9 mouse cellular contexts compared by ENCODE assay signal in genomic region chr5:34547410-34547809, GRCm38 (mm10). TPM values are rescaled to one million over a fixed set of nuclear protein-coding genes. Genes with fewer than 3 reads are reported as not detected.
DNase-seq lines count a peak whose midpoint lies in the region; ATAC-seq and TF ChIP-seq lines count a peak whose summit lies in the region.
"Had no signal": no experiment of that assay in that cellular context is flagged by ENCODE, and none has a peak within 500 bp of the region (broad histone marks: within the 10 kb centered on the region; RNA-seq: fewer than 3 reads in every experiment).

No protein-coding gene starts in this region.

- no peak overlapping the region for H3K27ac ChIP-seq in hindbrain, embryonic 11.5 days (ENCODE audit: low read depth, low read length)
- no peak overlapping the region for H3K27ac ChIP-seq in hindbrain, embryonic 12.5 days
- no peak overlapping the region for H3K27ac ChIP-seq in lung, postnatal 0 days (ENCODE audit: low read length)
- H3K27ac ChIP-seq in neural tube, embryonic 15.5 days (replicated peaks), result no peak overlapping the region
- H3K27ac ChIP-seq in forebrain, embryonic 11.5 days (ENCODE audit: low read depth, low read length), result no peak overlapping the region
- H3K27ac ChIP-seq: neural tube, embryonic 13.5 days had no signal

- peak; percentile 76 for TF ChIP-seq CTCF in lung, postnatal 0 days (IDR thresholded peaks at IDR 0.05)

- TF ChIP-seq EP300 in lung, postnatal 0 days (IDR thresholded peaks at IDR 0.05), result no peak

- no peak overlapping the region for H3K4me3 ChIP-seq in hindbrain, embryonic 11.5 days (ENCODE audit: low read depth, low read length)
- H3K4me3 ChIP-seq in hindbrain, embryonic 12.5 days, result no peak overlapping the region
- H3K4me3 ChIP-seq in lung, postnatal 0 days (ENCODE audit: low read depth, low read length), result no peak overlapping the region
- H3K4me3 ChIP-seq in neural tube, embryonic 15.5 days (replicated peaks), result no peak overlapping the region
- no peak overlapping the region for H3K4me3 ChIP-seq in forebrain, embryonic 11.5 days (ENCODE audit: low read depth, low read length)
- H3K4me3 ChIP-seq: neural tube, embryonic 13.5 days had no signal

- no peaks in the 10 kb centered on the region for H3K27me3 ChIP-seq in hindbrain, embryonic 11.5 days (ENCODE audit: control insufficient read depth, insufficient read depth, low read length)
- no peaks in the 10 kb centered on the region for H3K27me3 ChIP-seq in hindbrain, embryonic 12.5 days
- no peaks in the 10 kb centered on the region for H3K27me3 ChIP-seq in lung, postnatal 0 days (replicated peaks; ENCODE audit: insufficient read depth, low read length)
- no peaks in the 10 kb centered on the region for H3K27me3 ChIP-seq in neural tube, embryonic 15.5 days (replicated peaks)
- no peaks in the 10 kb centered on the region for H3K27me3 ChIP-seq in forebrain, embryonic 11.5 days (ENCODE audit: control insufficient read depth, insufficient read depth, low read length)
- H3K27me3 ChIP-seq: neural tube, embryonic 13.5 days had no signal

- H3K36me3 ChIP-seq in hindbrain, embryonic 11.5 days (ENCODE audit: control insufficient read depth, insufficient read depth, low read length), result peaks cover 2% of the 10 kb centered on the region; the same call in 1 of the 2 replicates
- H3K36me3 ChIP-seq in hindbrain, embryonic 12.5 days, result peaks cover 15% of the 10 kb centered on the region
- no peaks in the 10 kb centered on the region for H3K36me3 ChIP-seq in lung, postnatal 0 days (ENCODE audit: insufficient read depth, low read length)
- H3K36me3 ChIP-seq in neural tube, embryonic 15.5 days, result peaks cover 10% of the 10 kb centered on the region
- H3K36me3 ChIP-seq in forebrain, embryonic 11.5 days (ENCODE audit: control insufficient read depth, insufficient read depth, low read length), result no peaks in the 10 kb centered on the region; the same call in none of the 2 replicates

- ATAC-seq in hindbrain, embryonic 11.5 days (ENCODE audit: low FRiP score), result no peak
- no peak for ATAC-seq in hindbrain, embryonic 12.5 days (ENCODE audit: low FRiP score)
- peak; percentile 26 for ATAC-seq in CD4-positive, CD25-positive, alpha-beta regulatory T cell, adult 4 months
- no peak for ATAC-seq in lung, postnatal 0 days
- no peak for ATAC-seq in neural tube, embryonic 15.5 days (ENCODE audit: low FRiP score)
- no peak for ATAC-seq in forebrain, embryonic 11.5 days (replicated peaks; ENCODE audit: low FRiP score)

- peak; percentile 37 for DNase-seq in hindbrain, embryonic 11.5 days (ENCODE audit: low spot score)
- peak; percentile 53 for DNase-seq in c-Kit-positive CD71-positive TER-119-positive erythroid progenitor cells, embryonic 14.5 days (ENCODE audit: low spot score)
- peak; percentile 55 for DNase-seq in lung, postnatal 0 days (ENCODE audit: low spot score)
- no peak for DNase-seq in forebrain, embryonic 11.5 days (ENCODE audit: low spot score)
- DNase-seq in adrenal gland, adult 8-10 months, result no peak

- no peak overlapping the region for H3K9ac ChIP-seq in hindbrain, embryonic 11.5 days (ENCODE audit: low read depth, low read length)
- no peak overlapping the region for H3K9ac ChIP-seq in hindbrain, embryonic 12.5 days
- H3K9ac ChIP-seq in lung, postnatal 0 days (replicated peaks; ENCODE audit: low read depth), result no peak overlapping the region
- no peak overlapping the region for H3K9ac ChIP-seq in neural tube, embryonic 15.5 days (replicated peaks)
- no peak overlapping the region for H3K9ac ChIP-seq in forebrain, embryonic 11.5 days (ENCODE audit: low read length)
- H3K9ac ChIP-seq: neural tube, embryonic 13.5 days had no signal

- no peaks in the 10 kb centered on the region for H3K9me3 ChIP-seq in hindbrain, embryonic 11.5 days (ENCODE audit: control insufficient read depth, low read length)
- H3K9me3 ChIP-seq in hindbrain, embryonic 12.5 days (replicated peaks), result no peaks in the 10 kb centered on the region
- H3K9me3 ChIP-seq in lung, postnatal 0 days (ENCODE audit: low read length), result no peaks in the 10 kb centered on the region
- H3K9me3 ChIP-seq in neural tube, embryonic 15.5 days (replicated peaks), result no peaks in the 10 kb centered on the region
- no peaks in the 10 kb centered on the region for H3K9me3 ChIP-seq in forebrain, embryonic 11.5 days (ENCODE audit: control insufficient read depth, low read length)
- H3K9me3 ChIP-seq: neural tube, embryonic 13.5 days had no signal

- H3K4me2 ChIP-seq in hindbrain, embryonic 11.5 days (replicated peaks; ENCODE audit: low read depth, low read length), result no peak overlapping the region
- no peak overlapping the region for H3K4me2 ChIP-seq in hindbrain, embryonic 12.5 days (replicated peaks)
- no peak overlapping the region for H3K4me2 ChIP-seq in lung, postnatal 0 days (replicated peaks; ENCODE audit: low read depth, low read length)
- no peak overlapping the region for H3K4me2 ChIP-seq in neural tube, embryonic 15.5 days
- no peak overlapping the region for H3K4me2 ChIP-seq in forebrain, embryonic 11.5 days (ENCODE audit: low read depth, low read length, severe bottlenecking)
- H3K4me2 ChIP-seq: neural tube, embryonic 13.5 days had no signal

- H3K4me1 ChIP-seq in hindbrain, embryonic 11.5 days (replicated peaks; ENCODE audit: control insufficient read depth, insufficient read depth, low read length), result 0 out of 2 replicates have a peak, but pooled peaks cover 2% of the 10 kb centered on the region
- peaks cover 16% of the 10 kb centered on the region for H3K4me1 ChIP-seq in hindbrain, embryonic 12.5 days
- H3K4me1 ChIP-seq in lung, postnatal 0 days (ENCODE audit: insufficient read depth, low read depth, low read length), result peaks cover 3% of the 10 kb centered on the region; the same call in 1 of the 2 replicates
- peaks cover 26% of the 10 kb centered on the region for H3K4me1 ChIP-seq in neural tube, embryonic 15.5 days
- H3K4me1 ChIP-seq in forebrain, embryonic 11.5 days (replicated peaks; ENCODE audit: control insufficient read depth, insufficient read depth, low read length), result peaks cover 5% of the 10 kb centered on the region; the same call in 1 of the 2 replicates

RNA-seq across cellular contexts. Expression of gene Sh3bp2, which starts 21.8 kb away (rescaled TPM):
- polyA plus RNA-seq in hindbrain, embryonic 11.5 days (2014; fragmentation: Nextera tagmentation; extraction: Ambion mirVana), result 10.8 and 12.6 TPM in 2 replicates
- 17.5 and 17.8 TPM in 2 replicates for polyA plus RNA-seq in hindbrain, embryonic 12.5 days (2016; fragmentation: Nextera tagmentation; extraction: Ambion mirVana)
- polyA plus RNA-seq in CD4-positive, CD25-positive, alpha-beta regulatory T cell, adult 4 months (2017; shearing (Covaris generic)), result 10 to 100 TPM in 1 of 2 experiments, 1 to 10 TPM in 1; 6.0 to 18.6 TPM
- 7.7 and 9.2 TPM in 2 replicates for polyA plus RNA-seq in lung, postnatal 0 days (2015; fragmentation: Nextera tagmentation; extraction: Ambion mirVana)
- 17.9 and 22.6 TPM in 2 replicates for polyA plus RNA-seq in neural tube, embryonic 15.5 days (2015; fragmentation: Nextera tagmentation; extraction: Ambion mirVana)
- polyA plus RNA-seq in forebrain, embryonic 11.5 days (2014; fragmentation: Nextera tagmentation; extraction: Ambion mirVana), result 10.4 and 10.7 TPM in 2 replicates
- 10 to 100 TPM; 11.5 to 23.9 (median 17.8) TPM for total RNA-seq in adrenal gland, adult 8-10 months (2022)

RNA-seq across cellular contexts. Expression of gene Add1, which starts 26.1 kb away (rescaled TPM):
- 161 and 167 TPM in 2 replicates for polyA plus RNA-seq in hindbrain, embryonic 11.5 days (2014; fragmentation: Nextera tagmentation; extraction: Ambion mirVana)
- polyA plus RNA-seq in hindbrain, embryonic 12.5 days (2016; fragmentation: Nextera tagmentation; extraction: Ambion mirVana), result 223 and 226 TPM in 2 replicates
- 100 to 1,000 TPM; 117 to 179 TPM for polyA plus RNA-seq in CD4-positive, CD25-positive, alpha-beta regulatory T cell, adult 4 months (2017; shearing (Covaris generic))
- 135 and 145 TPM in 2 replicates for polyA plus RNA-seq in lung, postnatal 0 days (2015; fragmentation: Nextera tagmentation; extraction: Ambion mirVana)
- 205 and 222 TPM in 2 replicates for polyA plus RNA-seq in neural tube, embryonic 15.5 days (2015; fragmentation: Nextera tagmentation; extraction: Ambion mirVana)
- 202 and 238 TPM in 2 replicates for polyA plus RNA-seq in forebrain, embryonic 11.5 days (2014; fragmentation: Nextera tagmentation; extraction: Ambion mirVana)
- total RNA-seq in adrenal gland, adult 8-10 months (2022), result 100 to 1,000 TPM; 144 to 201 (median 179) TPM

RNA-seq across cellular contexts. Expression of gene Tnip2, which starts 33.6 kb away (rescaled TPM):
- 4.3 TPM in 2 replicates for polyA plus RNA-seq in hindbrain, embryonic 11.5 days (2014; fragmentation: Nextera tagmentation; extraction: Ambion mirVana)
- 7.1 and 8.6 TPM in 2 replicates for polyA plus RNA-seq in hindbrain, embryonic 12.5 days (2016; fragmentation: Nextera tagmentation; extraction: Ambion mirVana)
- polyA plus RNA-seq in CD4-positive, CD25-positive, alpha-beta regulatory T cell, adult 4 months (2017; shearing (Covaris generic)), result 10 to 100 TPM; 26.9 to 31.4 TPM
- 23.3 and 24.2 TPM in 2 replicates for polyA plus RNA-seq in lung, postnatal 0 days (2015; fragmentation: Nextera tagmentation; extraction: Ambion mirVana)
- 13.2 and 18.2 TPM in 2 replicates for polyA plus RNA-seq in neural tube, embryonic 15.5 days (2015; fragmentation: Nextera tagmentation; extraction: Ambion mirVana)
- 5.3 and 5.6 TPM in 2 replicates for polyA plus RNA-seq in forebrain, embryonic 11.5 days (2014; fragmentation: Nextera tagmentation; extraction: Ambion mirVana)
- total RNA-seq in adrenal gland, adult 8-10 months (2022), result 10 to 100 TPM; 16.3 to 32.3 (median 24.3) TPM

Comparison
In these comparisons a context has a peak if more than half of its experiments do, and no peak if none do; other contexts are left out.
1. DNase-seq: peak in hindbrain, embryonic 11.5 days (single experiment), c-Kit-positive CD71-positive TER-119-positive erythroid progenitor cells, embryonic 14.5 days (single experiment) and lung, postnatal 0 days (single experiment); none in forebrain, embryonic 11.5 days (single experiment) and adrenal gland, adult 8-10 months (single experiment).